Mouse (Mus musculus) G1E (cell line): ENCODE measurements around the gene Ifi208.

Experiments used
- CTCF ChIP-seq: IDR thresholded peaks from 2 replicates; pipeline ENCODE4 v1.5.1; 2012; ENCODE audit warnings: low read depth, low read length, inconsistent platforms, mixed read lengths
- POLR2AphosphoS5 ChIP-seq: IDR thresholded peaks from 2 replicates; pipeline ENCODE4 v1.6.1; 2012; ENCODE audit warnings: low read depth, low read length, inconsistent platforms; ENCODE audit not compliant: insufficient replicate concordance

- TF ChIP-seq POLR2AphosphoS5 (no peak), CTCF (no peak)
Observed at GRCm38 (mm10) chr1:173624052-173624451, 49.4 kb upstream of the Ifi208 start.
